Comparison of ENCODE assay signal across 8 mouse cellular contexts in the genomic region with DNA sequence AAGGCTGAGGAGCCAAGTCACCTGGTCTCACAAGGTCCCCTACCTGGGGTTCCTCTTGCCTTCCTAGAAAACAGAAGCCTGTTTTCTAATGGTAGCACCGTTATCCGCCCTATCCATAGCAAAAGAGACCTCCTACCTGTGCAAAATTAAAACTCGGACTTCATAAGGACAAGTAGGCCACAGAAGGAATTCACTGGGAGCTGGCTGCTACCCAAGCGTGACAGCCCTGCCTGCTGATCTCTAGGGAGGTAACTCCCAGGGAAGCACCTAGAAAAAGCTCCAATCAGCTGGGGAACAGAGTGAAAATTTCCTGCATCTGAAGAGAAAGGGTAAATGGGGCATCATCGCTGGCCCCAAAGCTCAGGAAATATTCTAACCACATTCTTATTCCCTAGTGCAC. TPM values are rescaled to one million over a fixed set of nuclear protein-coding genes. Genes with fewer than 3 reads are reported as not detected.
DNase-seq lines count a peak whose midpoint lies in the region; ATAC-seq lines count a peak whose summit lies in the region.

A gene (minus strand): TSS at position 349 of the 400 bp plus-strand sequence.

- no peaks in the 10 kb centered on the region for H3K9me3 ChIP-seq in neural tube, embryonic 11.5 days (ENCODE audit: control insufficient read depth, low read length)
- no peaks in the 10 kb centered on the region for H3K9me3 ChIP-seq in kidney, embryonic 15.5 days (replicated peaks)
- H3K9me3 ChIP-seq in liver, embryonic 13.5 days (replicated peaks): no peaks in the 10 kb centered on the region

- peaks cover 5% of the 10 kb centered on the region; the same call in 1 of the 2 replicates for H3K4me1 ChIP-seq in neural tube, embryonic 11.5 days (ENCODE audit: control insufficient read depth, insufficient read depth, low read length)
- H3K4me1 ChIP-seq in kidney, embryonic 15.5 days: peaks cover 14% of the 10 kb centered on the region
- H3K4me1 ChIP-seq in liver, embryonic 13.5 days (replicated peaks): no peaks in the 10 kb centered on the region

- peak within 1 kb of the TSS; percentile 43 for H3K4me3 ChIP-seq in neural tube, embryonic 11.5 days (ENCODE audit: low read depth, low read length)
- H3K4me3 ChIP-seq in kidney, embryonic 15.5 days (replicated peaks): peak within 1 kb of the TSS; percentile 49
- peak within 1 kb of the TSS; percentile 42 for H3K4me3 ChIP-seq in liver, embryonic 13.5 days (replicated peaks)

- H3K36me3 ChIP-seq in neural tube, embryonic 11.5 days (ENCODE audit: control insufficient read depth, insufficient read depth, low read length): no peaks in the 10 kb centered on the region
- no peaks in the 10 kb centered on the region for H3K36me3 ChIP-seq in kidney, embryonic 15.5 days
- no peaks in the 10 kb centered on the region for H3K36me3 ChIP-seq in liver, embryonic 13.5 days

- no peak within 1 kb of the TSS for H3K27ac ChIP-seq in neural tube, embryonic 11.5 days (ENCODE audit: low read depth, low read length)
- peak within 1 kb of the TSS; percentile 70 for H3K27ac ChIP-seq in kidney, embryonic 15.5 days
- H3K27ac ChIP-seq in liver, embryonic 13.5 days: no peak within 1 kb of the TSS

- peak; percentile 18 for DNase-seq in adrenal gland, postnatal 10 days
- DNase-seq in adrenal gland, adult 18-20 months (ENCODE audit: low spot score in 2 of 2): no peak
- DNase-seq in neural tube, embryonic 11.5 days (ENCODE audit: low spot score): no peak
- no peak for DNase-seq in neural tube, embryonic 10.5 days (ENCODE audit: extremely low spot score, low spot score)
- no peak for DNase-seq in liver, embryonic 13.5 days
- peak; percentile 6 for DNase-seq in testis, postnatal 14 days (ENCODE audit: low spot score)
- no peak for DNase-seq in urinary bladder, postnatal 4 days (ENCODE audit: low spot score in 2 of 2)

- peak; percentile 11; the same call in 1 of the 2 replicates for ATAC-seq in neural tube, embryonic 11.5 days (ENCODE audit: insufficient read depth, low FRiP score, low TSS enrichment)
- ATAC-seq in kidney, embryonic 15.5 days (replicated peaks; ENCODE audit: low FRiP score): peak; percentile 85
- ATAC-seq in liver, embryonic 13.5 days (ENCODE audit: low read depth): no peak

- 43% methylated on average over 5 of the region's 5 CpGs for WGBS in neural tube, embryonic 11.5 days
- 26% methylated on average over 5 of the region's 5 CpGs for WGBS in kidney, embryonic 15.5 days
- WGBS in liver, embryonic 13.5 days (ENCODE audit: insufficient replicate concordance): 29% methylated on average over 5 of the region's 5 CpGs

- H3K27me3 ChIP-seq in neural tube, embryonic 11.5 days (ENCODE audit: control insufficient read depth, insufficient read depth, low read length): no peaks in the 10 kb centered on the region
- peaks cover 8% of the 10 kb centered on the region for H3K27me3 ChIP-seq in kidney, embryonic 15.5 days
- peaks cover 19% of the 10 kb centered on the region for H3K27me3 ChIP-seq in liver, embryonic 13.5 days

- peak within 1 kb of the TSS; percentile 84 for H3K4me2 ChIP-seq in neural tube, embryonic 11.5 days (ENCODE audit: low read depth)
- peak within 1 kb of the TSS; percentile 85 for H3K4me2 ChIP-seq in kidney, embryonic 15.5 days
- H3K4me2 ChIP-seq in liver, embryonic 13.5 days: peak within 1 kb of the TSS; percentile 58

- peak within 1 kb of the TSS; percentile 44 for H3K9ac ChIP-seq in neural tube, embryonic 11.5 days (ENCODE audit: low read length)
- H3K9ac ChIP-seq in kidney, embryonic 15.5 days: peak within 1 kb of the TSS; percentile 31; the same call in 1 of the 2 replicates
- no peak within 1 kb of the TSS for H3K9ac ChIP-seq in liver, embryonic 13.5 days

RNA-seq across cellular contexts. Expression of the gene that starts here (rescaled TPM):
- 1 to 10 TPM; 2.8 to 3.0 TPM for total RNA-seq in adrenal gland, postnatal 10 days (2021)
- 1 to 10 TPM in 1 of 2 experiments, under 1 TPM in 1; 0.77 to 1.2 TPM for total RNA-seq in adrenal gland, adult 18-20 months (2021)
- 0.22 and 0.45 TPM in 2 replicates for polyA plus RNA-seq in neural tube, embryonic 11.5 days (2014; fragmentation: Nextera tagmentation; extraction: Ambion mirVana)
- 0.73 and 1.1 TPM in 2 replicates for polyA plus RNA-seq in kidney, embryonic 15.5 days (2015; fragmentation: Nextera tagmentation; extraction: Ambion mirVana)
- polyA plus RNA-seq in liver, embryonic 13.5 days (2015; fragmentation: Nextera tagmentation; extraction: Ambion mirVana): 0.08 TPM in 1 of 2 replicates, not detected in the other

Comparison
In these comparisons a context has a peak if more than half of its experiments do, and no peak if none do; other contexts are left out.
1. DNase-seq: peak in adrenal gland, postnatal 10 days (single experiment) and testis, postnatal 14 days (single experiment); none in adrenal gland, adult 18-20 months (0 of 2), neural tube, embryonic 11.5 days (single experiment), neural tube, embryonic 10.5 days (single experiment), liver, embryonic 13.5 days (single experiment) and urinary bladder, postnatal 4 days (0 of 2).
2. Peak in ATAC-seq, H3K4me3 ChIP-seq, H3K9ac ChIP-seq and H3K4me2 ChIP-seq in neural tube, embryonic 11.5 days; RNA of the gene not detected or under 1 TPM.
3. Peak in every context shown above with its lines, with median percentiles within 50 percentile points of each other: H3K4me2 ChIP-seq and H3K4me3 ChIP-seq.